Mouse (Mus musculus) lung, postnatal 14 days (tissue): Measurements from ENCODE around the gene 1810049J17Rik.

ENCODE experiments used
- DNase-seq: peaks from one replicate; pipeline ENCODE4 v3.0.0; 2021

Gene 1810049J17Rik

DNA sequence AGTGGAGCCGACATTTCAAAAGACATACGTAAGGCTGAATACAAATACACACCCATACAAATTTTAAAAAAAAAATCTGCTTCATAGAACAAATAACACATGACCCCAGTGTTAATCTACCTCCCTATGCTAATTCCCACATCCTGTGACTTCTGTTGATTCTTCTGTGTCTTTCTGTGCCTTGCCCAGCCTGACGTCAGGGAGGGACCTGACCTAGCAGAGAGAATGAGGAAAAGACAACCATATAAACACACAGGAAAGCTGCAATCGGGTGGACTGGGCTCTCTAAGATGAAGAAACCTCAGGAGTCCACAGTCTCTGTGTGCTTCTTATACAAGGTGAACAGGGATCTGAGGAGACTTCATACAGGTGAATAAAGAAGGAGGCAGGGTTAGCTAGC lies 14.6 kb downstream of the 1810049J17Rik start:
- DNase-seq = no peak

DNA sequence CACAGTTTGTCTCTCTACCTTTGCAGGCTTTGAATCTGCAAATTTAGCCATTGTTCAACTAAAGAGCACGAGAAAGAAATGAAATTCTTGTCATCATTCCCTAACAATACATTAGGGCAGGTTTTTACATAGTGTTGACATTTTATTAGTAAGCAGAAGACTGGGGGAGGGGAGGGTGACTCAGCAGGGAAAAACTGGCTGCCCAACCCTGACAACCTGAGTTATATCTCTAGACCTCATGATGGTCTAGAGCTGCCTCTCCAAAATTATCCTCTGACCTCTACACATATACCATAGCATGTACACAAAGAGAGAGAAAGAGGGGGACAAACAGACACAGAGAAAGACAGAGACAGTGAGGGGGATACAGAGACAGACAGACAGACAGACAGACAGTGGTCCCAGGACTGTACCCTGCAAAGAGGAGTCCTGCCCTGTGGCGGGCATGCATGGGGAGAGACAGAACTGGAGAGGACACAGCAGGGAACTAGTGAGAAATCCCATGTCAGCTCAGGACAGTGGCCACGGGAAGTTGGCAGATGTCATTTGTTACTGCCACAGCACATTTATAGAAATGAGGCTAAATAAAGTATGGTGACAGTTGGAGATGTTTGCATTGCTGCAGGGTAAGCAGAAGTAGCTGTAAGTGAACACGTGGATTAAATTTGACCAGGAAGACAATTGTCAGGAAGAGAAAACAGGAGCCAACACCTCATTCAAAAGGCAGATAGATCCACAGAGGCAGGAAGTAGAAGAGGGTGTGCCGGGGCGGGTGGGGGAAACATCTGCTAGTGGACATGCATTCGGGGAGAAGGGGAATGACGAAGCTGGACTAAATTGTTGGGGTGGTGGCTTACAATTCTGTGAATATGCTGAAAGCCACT lies 15.3 kb downstream of the 1810049J17Rik start:
- no peak for DNase-seq

DNA sequence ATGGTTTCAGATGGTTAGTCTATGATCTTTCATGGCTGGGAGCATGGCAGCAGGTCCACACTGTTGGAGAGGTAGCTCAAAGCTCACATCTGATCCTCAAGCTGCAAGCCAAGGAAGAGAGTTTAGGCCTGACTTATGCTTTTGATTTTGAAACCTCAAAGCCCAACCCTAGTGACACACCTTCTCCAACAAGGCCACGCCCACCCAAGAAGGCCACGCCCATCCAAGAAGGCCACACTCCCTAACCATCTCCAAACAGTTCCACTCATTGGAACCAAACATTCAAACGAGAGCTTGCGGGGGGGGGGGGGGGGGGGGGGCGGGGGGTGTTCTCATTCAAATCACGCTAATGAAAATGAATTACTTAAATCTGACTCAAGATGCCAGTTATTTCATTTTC lies 19.9 kb downstream of the 1810049J17Rik start:
- DNase-seq = no peak

DNA sequence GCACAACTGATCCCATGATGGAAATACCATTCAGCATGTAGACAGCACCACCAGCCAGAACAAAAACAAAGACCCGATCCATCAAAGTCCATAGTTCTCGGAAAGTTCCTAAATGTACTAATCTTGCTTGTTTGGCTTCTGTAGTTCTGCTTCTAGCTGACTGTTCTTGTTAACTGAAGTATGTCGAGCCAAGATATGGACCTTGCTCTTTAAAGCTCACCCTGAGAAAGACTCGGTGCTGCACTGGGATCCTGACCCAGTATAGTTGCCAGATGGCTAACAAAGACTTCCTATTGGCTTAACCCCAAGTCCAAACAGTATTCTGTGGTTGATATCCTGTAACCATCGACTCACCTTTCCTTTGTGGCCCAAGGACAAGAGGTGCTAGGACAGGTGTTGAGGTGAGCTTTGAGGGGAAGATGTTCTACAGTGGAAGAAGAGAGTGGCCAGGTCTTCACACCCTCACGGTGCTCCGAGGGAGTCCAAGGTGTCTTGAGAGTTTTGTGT lies 23.4 kb downstream of the 1810049J17Rik start:
- DNase-seq = no peak

DNA sequence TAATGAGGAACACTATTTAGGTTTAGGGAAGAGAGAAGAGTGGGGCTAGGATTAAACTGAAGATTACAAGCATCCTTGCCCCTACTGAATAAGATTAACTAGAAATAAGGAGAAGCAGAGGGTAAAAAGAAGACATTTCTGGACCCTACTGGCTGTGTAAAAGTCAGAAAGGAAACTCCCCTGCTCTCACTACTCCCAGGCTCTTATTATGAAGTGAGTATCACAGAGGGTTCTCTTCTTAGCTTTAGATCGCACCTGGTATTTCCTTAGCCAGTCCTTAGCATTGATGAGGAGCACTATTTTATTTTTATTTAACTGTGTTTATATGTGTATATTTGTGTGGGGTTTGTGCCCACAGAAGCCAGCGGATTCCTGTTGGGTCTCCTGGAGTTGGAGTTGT lies 25.5 kb downstream of the 1810049J17Rik start:
- no peak for DNase-seq

DNA sequence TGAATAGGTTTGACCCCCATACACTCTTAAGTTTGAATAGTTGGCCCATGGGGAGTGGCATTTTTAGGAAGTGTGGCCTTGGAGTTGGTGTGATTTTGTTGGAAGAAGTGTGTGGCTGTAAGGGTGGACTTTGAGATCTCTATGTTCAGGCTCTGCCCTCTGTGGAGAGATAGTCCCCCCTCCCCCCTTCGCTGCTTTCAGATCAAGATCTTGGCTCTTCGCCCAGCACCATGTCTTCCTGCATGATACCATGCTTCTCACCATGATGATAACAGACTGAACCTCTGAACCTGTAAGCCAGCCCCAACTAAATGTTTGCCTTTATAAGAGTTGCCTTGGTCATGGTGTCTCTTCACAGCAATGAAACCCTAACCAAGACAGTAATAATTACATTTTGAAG lies 29.9 kb downstream of the 1810049J17Rik start:
- DNase-seq = no peak

DNA sequence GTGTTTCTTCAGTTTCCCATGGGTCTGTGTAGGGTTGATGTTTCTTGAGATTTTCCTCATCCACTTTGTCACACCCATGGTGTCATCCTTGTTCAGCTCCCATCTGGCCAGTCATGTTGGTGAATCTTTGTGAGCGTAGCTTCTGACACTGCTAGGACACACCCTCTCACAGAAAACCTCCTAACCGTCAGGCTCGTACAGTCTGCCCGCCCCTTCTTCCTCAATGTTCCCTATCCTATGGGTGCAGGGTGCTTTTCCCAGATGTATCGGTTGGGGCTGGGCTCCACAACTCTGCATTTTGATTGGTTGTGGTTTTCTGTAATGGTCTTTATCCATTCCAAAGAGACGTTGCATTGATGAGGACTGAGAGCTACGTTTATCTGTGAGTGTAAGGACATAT lies 31.4 kb downstream of the 1810049J17Rik start:
- no peak for DNase-seq

DNA sequence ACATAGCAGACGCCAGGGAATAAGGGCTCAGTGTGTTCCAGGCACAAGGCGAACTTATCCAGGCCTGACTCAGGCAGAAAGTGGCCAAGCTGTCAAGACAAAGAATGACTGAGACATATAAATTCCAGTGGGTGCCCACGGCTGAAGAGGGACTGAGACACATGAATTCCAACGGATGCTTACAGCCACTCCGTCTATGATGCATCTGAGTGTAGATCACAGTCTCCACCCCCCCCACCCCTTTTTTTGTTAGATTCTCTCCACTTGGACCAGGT lies 36.2 kb downstream of the 1810049J17Rik start:
- DNase-seq = no peak

DNA sequence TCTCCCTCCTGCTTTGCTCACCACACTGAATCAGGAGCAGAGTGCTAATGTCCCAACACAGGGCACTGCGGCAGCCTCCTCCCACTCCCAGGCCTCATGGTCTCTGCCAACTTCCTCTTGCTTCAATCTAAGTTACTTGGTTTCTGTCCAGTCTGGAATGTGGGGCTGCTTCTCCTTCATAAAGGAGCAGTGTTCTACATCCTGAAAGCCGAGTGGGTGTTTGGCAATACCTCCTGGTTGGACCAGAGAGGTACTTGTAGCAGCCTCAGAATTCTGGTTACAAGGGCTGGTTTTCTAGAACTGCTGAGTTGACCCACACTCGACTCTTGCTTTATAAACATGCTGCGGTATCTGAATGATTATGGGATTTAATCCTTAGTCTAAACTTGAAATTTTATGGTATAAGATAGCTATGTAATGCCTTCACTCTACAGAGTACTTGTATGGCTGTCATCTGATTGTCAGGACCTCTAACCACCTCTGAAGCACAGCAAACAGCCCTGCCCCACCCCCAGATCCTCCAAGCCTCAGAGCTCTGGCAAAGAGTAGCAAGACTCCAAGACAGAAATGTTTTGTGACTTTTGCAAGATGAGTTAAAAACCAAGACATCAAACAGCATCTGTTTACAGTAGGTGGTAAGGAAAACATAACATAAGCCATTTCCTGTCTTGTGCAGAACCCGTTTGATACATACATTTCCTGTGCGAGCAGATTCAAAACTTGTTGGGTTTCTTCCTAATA lies 36.7 kb downstream of the 1810049J17Rik start:
- peak; percentile 50 for DNase-seq

DNA sequence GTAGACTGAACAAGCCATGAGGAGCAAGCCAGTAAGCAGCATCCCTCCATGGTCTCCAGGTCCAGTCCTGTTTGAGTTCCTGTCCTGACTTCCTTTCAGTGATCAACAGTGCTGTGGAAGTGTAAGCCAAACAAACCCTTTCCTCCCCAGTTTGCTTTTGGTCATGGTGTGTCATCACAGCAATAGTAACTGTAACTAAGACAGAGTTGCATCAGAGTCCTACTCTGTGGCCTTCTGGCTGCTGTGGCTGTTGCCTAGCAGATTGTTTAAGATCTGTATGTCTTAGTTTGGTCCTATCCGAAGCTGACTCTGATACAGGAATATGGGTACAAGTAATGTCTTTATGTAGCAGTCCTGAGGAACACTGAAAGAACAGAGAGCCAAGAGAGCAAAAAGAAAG lies 41.9 kb downstream of the 1810049J17Rik start:
- no peak for DNase-seq

DNA sequence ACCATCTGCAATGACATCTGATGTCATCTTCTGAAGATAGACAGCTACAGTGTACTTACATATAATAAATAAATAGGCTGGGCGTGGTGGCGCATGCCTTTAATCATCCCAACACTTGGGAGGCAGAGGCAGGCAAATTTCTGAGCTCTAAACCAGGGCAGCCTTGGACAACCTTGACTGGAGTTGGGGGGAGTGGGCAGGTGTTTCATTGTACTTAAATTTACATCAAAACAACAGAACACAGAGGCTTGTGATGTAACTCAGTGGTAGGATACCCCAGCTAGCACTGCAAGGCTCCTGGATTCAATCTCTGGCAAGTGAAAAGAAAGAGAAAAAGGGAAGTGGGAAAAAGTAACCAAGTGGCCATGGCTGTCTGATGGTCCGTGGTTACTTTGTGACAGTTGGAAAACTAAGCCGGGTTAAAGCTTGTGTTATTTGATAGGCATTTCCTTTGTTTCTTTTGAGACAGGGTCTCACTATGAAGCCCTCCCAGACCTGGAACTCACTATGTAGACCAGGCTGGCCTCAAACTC lies 46.5 kb downstream of the 1810049J17Rik start:
- DNase-seq = no peak

DNA sequence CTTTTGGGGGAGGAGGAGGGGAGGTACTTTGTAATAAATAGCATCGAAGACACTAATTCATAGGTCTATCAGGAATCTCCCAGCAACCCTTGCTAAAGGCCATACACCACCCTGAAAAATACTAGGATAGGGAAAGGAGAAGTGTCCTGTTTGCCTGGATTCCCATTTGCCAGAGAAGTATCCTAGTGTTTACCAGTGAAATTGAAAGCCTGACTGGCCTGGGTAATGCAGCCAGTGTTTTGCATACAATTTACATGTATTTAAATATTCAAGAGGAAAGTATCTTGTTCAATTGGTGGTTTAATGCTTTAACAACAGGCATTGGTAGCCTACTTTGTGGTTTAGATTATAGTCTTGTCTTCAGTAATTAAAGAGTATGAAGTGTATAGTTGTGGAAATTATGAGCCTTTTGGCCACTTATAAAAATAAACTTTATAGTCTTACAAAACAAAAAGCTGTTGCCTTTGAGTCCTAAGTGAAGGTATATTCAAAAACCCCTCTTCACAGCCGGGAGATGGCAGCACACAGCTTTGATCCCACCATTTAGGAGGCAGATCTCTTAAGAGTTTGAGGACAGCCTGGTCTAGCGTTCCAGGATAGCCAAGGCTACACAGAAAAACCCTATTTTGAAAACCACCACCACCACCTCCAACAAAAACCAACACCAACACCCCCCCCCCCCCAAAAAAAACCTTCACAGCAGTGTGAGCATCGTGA lies 47.5 kb downstream of the 1810049J17Rik start:
- no peak for DNase-seq

DNA sequence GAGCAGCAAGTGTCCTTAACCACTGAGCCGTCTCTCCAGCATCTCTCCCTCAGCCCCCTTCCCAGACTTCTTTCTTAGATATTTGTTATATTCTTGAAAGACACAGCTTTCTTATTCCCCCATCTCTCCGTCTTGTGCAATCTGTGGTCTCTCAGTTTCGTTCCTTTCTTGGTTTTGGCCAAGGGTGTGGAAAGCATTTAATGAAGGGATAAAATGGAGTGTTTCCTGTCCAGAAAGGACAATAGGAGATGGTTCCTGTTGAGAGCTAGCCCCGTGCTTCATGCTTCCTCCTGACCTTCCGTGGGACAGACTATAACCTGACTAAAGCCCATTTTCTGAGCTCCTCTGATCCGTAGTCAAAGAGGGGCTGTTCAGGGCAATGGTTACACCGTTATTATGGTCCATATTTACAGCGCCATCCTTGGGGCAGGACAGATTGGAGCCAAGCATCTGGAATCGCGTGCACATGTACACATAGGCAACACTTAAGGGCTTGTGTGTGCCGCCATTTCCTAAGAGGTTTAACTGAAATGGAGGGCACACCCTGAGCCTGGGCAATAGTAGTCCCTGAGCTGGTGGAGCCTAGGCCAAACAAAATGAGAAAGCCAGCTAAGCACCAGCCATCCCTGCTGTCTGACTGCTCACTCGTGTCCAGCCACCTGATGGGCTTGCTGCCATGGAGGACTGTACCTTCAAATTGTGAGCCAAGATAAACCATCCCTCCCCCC lies 48.2 kb downstream of the 1810049J17Rik start:
- no peak for DNase-seq
